Comparison of ENCODE assay signal across 13 mouse cellular contexts in the genomic region with DNA sequence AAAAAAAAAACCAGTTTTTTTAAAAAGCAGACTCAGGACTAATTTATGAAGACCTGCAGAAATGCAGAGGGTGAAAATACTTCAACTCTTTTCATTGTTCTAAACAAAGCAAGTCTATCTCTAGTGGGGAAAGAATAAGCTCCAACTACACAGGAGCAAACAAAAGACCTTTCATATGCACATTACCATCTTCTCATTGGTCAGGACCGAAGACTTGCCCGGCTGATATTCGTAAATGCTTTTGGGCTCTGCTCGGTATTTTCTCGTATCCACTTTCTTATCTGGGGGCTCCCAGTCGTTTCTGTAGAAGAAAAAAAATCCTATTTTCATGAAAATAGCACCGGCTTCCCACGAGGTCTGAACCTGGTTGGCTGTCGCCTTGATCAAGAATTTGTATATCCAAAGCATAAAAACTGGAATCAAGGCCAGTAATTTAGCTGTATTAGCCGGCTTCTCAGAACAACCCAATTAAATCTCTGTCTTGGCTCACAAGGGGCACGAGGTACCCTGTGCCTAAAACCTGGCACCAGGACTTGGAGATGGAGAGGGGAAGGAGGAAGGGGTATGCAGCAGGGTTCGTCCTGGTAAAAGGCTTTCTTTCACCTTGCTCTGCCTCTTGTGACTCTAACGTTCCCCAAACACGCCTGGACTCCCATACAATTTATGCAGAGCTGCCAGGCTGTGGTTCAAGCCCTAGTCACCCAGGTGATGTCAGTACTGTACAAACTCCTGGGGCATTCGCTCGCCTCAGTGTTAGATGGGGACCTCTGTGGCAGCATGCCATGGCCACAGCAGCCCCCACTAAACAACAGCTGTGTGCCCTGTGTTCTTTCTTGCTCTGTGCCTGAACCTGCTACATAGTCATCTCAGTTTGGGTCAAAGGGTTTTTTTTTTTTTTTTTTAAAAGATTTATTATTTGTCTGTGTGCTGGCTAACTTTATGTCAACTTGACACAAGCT.
DNase-seq lines count a peak whose midpoint lies in the region; ATAC-seq lines count a peak whose summit lies in the region.
"Had no signal": no experiment of that assay in that cellular context is flagged by ENCODE, and none has a peak within 500 bp of the region (broad histone marks: within the 10 kb centered on the region; RNA-seq: fewer than 3 reads in every experiment).

No protein-coding gene starts in this region.

- no peak overlapping the region for H3K9ac ChIP-seq in heart, embryonic 13.5 days
- H3K9ac ChIP-seq in forebrain, embryonic 11.5 days (ENCODE audit: low read length): peak overlapping the region; percentile 25; the same call in 1 of the 2 replicates
- no peak overlapping the region for H3K9ac ChIP-seq in hindbrain, embryonic 15.5 days
- peak overlapping the region; percentile 26; the same call in 1 of the 2 replicates for H3K9ac ChIP-seq in neural tube, embryonic 13.5 days

- no peak for ATAC-seq in heart, embryonic 13.5 days (ENCODE audit: extremely low read depth, insufficient number of reproducible peaks, low FRiP score, low TSS enrichment)
- ATAC-seq in forebrain, embryonic 11.5 days (replicated peaks; ENCODE audit: low FRiP score): peak; percentile 70
- ATAC-seq in hindbrain, embryonic 15.5 days (ENCODE audit: low FRiP score, low read depth): no peak
- ATAC-seq in neural tube, embryonic 13.5 days (ENCODE audit: low read depth): 0 out of 2 replicates have a peak, but pooled peaks have one; percentile 30

- H3K4me2 ChIP-seq in heart, embryonic 13.5 days: peak overlapping the region; percentile 18; the same call in 1 of the 2 replicates
- peak overlapping the region; percentile 41 for H3K4me2 ChIP-seq in forebrain, embryonic 11.5 days (ENCODE audit: low read depth, low read length, severe bottlenecking)
- H3K4me2 ChIP-seq in hindbrain, embryonic 15.5 days: peak overlapping the region; percentile 17; the same call in 1 of the 2 replicates
- H3K4me2 ChIP-seq in neural tube, embryonic 13.5 days: no peak overlapping the region

- H3K27ac ChIP-seq in heart, embryonic 13.5 days (replicated peaks): no peak overlapping the region
- H3K27ac ChIP-seq in heart, embryonic 10.5 days: no peak overlapping the region
- peak overlapping the region; percentile 34; the same call in 1 of the 2 replicates for H3K27ac ChIP-seq in forebrain, embryonic 11.5 days (ENCODE audit: low read depth, low read length)
- H3K27ac ChIP-seq in hindbrain, embryonic 15.5 days (replicated peaks): peak overlapping the region; percentile 9; the same call in 1 of the 2 replicates
- peak overlapping the region; percentile 24; the same call in 1 of the 2 replicates for H3K27ac ChIP-seq in neural tube, embryonic 13.5 days (replicated peaks)

- no peaks in the 10 kb centered on the region for H3K9me3 ChIP-seq in heart, embryonic 13.5 days
- no peaks in the 10 kb centered on the region for H3K9me3 ChIP-seq in heart, embryonic 10.5 days
- no peaks in the 10 kb centered on the region for H3K9me3 ChIP-seq in forebrain, embryonic 11.5 days (ENCODE audit: control insufficient read depth, low read length)
- no peaks in the 10 kb centered on the region for H3K9me3 ChIP-seq in hindbrain, embryonic 15.5 days
- H3K9me3 ChIP-seq in neural tube, embryonic 13.5 days: no peaks in the 10 kb centered on the region

- peaks cover 49% of the 10 kb centered on the region for H3K36me3 ChIP-seq in heart, embryonic 13.5 days
- peaks cover 35% of the 10 kb centered on the region for H3K36me3 ChIP-seq in heart, embryonic 10.5 days
- no peaks in the 10 kb centered on the region for H3K36me3 ChIP-seq in forebrain, embryonic 11.5 days (ENCODE audit: control insufficient read depth, insufficient read depth, low read length)
- H3K36me3 ChIP-seq in hindbrain, embryonic 15.5 days: peaks cover 16% of the 10 kb centered on the region; the same call in 1 of the 2 replicates
- H3K36me3 ChIP-seq in neural tube, embryonic 13.5 days: peaks cover 35% of the 10 kb centered on the region

- peaks cover 40% of the 10 kb centered on the region for H3K4me1 ChIP-seq in heart, embryonic 13.5 days
- H3K4me1 ChIP-seq in heart, embryonic 10.5 days: peaks cover 1% of the 10 kb centered on the region
- H3K4me1 ChIP-seq in forebrain, embryonic 11.5 days (replicated peaks; ENCODE audit: control insufficient read depth, insufficient read depth, low read length): peaks cover 10% of the 10 kb centered on the region
- H3K4me1 ChIP-seq in hindbrain, embryonic 15.5 days (replicated peaks): peaks cover 32% of the 10 kb centered on the region
- H3K4me1 ChIP-seq in neural tube, embryonic 13.5 days (replicated peaks): peaks cover 34% of the 10 kb centered on the region

- 67% methylated on average over 16 of the region's 16 CpGs for WGBS in heart, embryonic 13.5 days
- WGBS in heart, embryonic 10.5 days: 67% methylated on average over 16 of the region's 16 CpGs
- WGBS in forebrain, embryonic 11.5 days: 22% methylated on average over 16 of the region's 16 CpGs
- 22% methylated on average over 16 of the region's 16 CpGs for WGBS in hindbrain, embryonic 15.5 days
- 24% methylated on average over 16 of the region's 16 CpGs for WGBS in neural tube, embryonic 13.5 days

- no peak for DNase-seq in heart, embryonic 10.5 days (ENCODE audit: low spot score)
- no peak for DNase-seq in forebrain, embryonic 11.5 days (ENCODE audit: low spot score)
- DNase-seq in right cerebral cortex, adult 2 months (ENCODE audit: low spot score in 2 of 2): no peak
- DNase-seq in spleen, postnatal 10 days (ENCODE audit: low spot score in 2 of 2): no peak
- no peak for DNase-seq in cerebellum, adult 9-11 months
- DNase-seq: cerebellum, postnatal 36 days; gastrocnemius, postnatal 25 days; heart, postnatal 10 days; lung, postnatal 14 days; right cerebral cortex, postnatal 14 days had no signal

- no peak overlapping the region for H3K4me3 ChIP-seq in heart, embryonic 13.5 days
- no peak overlapping the region for H3K4me3 ChIP-seq in heart, embryonic 10.5 days
- H3K4me3 ChIP-seq in forebrain, embryonic 11.5 days (ENCODE audit: low read depth, low read length): no peak overlapping the region
- H3K4me3 ChIP-seq in hindbrain, embryonic 15.5 days: no peak overlapping the region
- no peak overlapping the region for H3K4me3 ChIP-seq in neural tube, embryonic 13.5 days

- no peaks in the 10 kb centered on the region for H3K27me3 ChIP-seq in heart, embryonic 13.5 days (replicated peaks)
- no peaks in the 10 kb centered on the region for H3K27me3 ChIP-seq in heart, embryonic 10.5 days (ENCODE audit: insufficient read depth, poor library complexity, severe bottlenecking)
- H3K27me3 ChIP-seq in forebrain, embryonic 11.5 days (ENCODE audit: control insufficient read depth, insufficient read depth, low read length): no peaks in the 10 kb centered on the region
- H3K27me3 ChIP-seq in hindbrain, embryonic 15.5 days: no peaks in the 10 kb centered on the region
- no peaks in the 10 kb centered on the region for H3K27me3 ChIP-seq in neural tube, embryonic 13.5 days

Comparison
In these comparisons a context has a peak if more than half of its experiments do, and no peak if none do; other contexts are left out.
1. ATAC-seq: peak in forebrain, embryonic 11.5 days (single experiment) and neural tube, embryonic 13.5 days (single experiment); none in heart, embryonic 13.5 days (single experiment) and hindbrain, embryonic 15.5 days (single experiment).
2. H3K27ac ChIP-seq: peak in forebrain, embryonic 11.5 days (single experiment), hindbrain, embryonic 15.5 days (single experiment) and neural tube, embryonic 13.5 days (single experiment); none in heart, embryonic 13.5 days (single experiment) and heart, embryonic 10.5 days (single experiment).
3. H3K9ac ChIP-seq: peak in forebrain, embryonic 11.5 days (single experiment) and neural tube, embryonic 13.5 days (single experiment); none in heart, embryonic 13.5 days (single experiment) and hindbrain, embryonic 15.5 days (single experiment).